Mouse (Mus musculus) left cerebral cortex, postnatal 4 days (tissue): Measurements from ENCODE around the gene Crebrf. TPM values are rescaled to one million over a fixed set of nuclear protein-coding genes. Genes with fewer than 3 reads are reported as not detected.

Source experiments
- DNase-seq: peaks from one replicate; pipeline ENCODE4 v3.0.0-alpha.2; 2022
- intact Hi-C: fragments of 180-260 bp; cut with DNase I; formaldehyde crosslinking; loops from one replicate; pipeline ENCODE4 v1.15.1; 2025
- total RNA-seq, 2 experiments: library from RNA; stranded (reverse); gene quantifications; 2 replicates each; pipeline ENCODE4 v1.2.3; 2021

Gene Crebrf
- total RNA-seq: 10 to 100 TPM; 25.8 to 26.5 TPM

DNA sequence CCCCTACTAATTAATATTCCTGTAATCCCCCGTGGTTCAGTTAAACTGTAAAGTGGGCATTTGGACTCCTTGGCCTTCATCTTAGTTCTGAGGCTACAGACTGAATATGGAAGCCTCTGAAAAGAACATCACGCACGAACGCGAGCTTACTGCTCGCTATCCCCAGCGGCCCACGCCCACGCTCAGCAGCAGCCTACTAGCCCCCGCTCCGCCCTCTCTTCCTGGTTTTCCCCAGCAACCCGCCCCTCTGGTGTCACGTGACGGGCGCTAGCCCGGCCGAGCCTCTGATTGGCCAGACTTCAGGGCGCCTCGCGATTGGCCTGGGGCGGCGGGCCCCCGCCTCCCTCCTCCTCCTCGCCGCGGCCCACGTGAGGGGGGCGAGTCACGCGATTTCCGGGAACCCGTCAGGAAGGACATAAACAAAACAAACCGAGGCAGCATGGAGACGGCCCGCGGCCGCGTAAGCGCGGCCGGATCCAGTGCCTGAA lies at the start of gene Crebrf:
Crebrf (plus strand) TSS at position 380 of the 488 bp plus-strand sequence.
- intact Hi-C loops: no loop called here
- peak; percentile 99 for DNase-seq

DNA sequence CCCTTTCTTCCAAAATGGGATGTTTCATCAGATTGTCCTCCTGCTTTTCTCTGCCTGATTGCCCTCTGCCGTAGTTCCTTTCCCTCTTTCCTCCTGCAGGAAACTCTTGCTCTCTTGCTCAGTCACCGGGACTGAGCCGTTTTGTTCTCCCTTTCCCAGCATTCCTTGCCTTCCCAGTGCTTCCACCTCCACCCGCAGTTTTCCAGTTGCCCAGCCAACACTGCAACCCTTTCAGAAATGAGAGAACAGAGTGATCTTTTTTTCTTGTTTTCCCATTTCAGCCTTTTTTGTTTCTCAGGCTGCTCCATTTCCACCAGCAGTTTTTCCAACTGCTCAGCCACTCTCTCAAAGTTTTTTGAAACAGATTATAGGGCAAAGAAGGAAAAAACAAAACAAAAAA lies 44.2 kb upstream of the Crebrf start:
- DNase-seq: no peak
- intact Hi-C loops: loop anchor here (10.0 kb wide), 1 partner anchor 214 kb away; no protein-coding TSS in a partner anchor

DNA sequence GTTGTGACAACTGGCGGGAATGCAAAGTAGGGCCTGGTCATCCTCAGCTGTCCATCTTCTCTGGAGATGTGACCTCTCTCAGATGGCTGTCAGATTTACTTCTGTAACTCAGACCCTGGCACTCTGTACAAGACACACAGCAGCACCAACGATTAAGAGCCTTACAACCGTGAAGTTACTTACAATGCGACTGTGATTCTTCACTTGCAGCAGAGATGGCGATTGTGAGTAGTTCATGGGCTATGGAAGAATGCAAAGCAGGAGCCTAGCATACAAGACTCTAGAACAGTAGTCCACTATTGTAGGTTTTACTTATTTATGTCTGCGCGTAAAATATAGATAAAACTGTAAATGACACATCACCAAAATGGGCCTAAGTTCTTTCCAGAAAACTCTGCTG lies 39.6 kb upstream of the Crebrf start:
- intact Hi-C loops: loop anchor here (10.0 kb wide), 1 partner anchor 209 kb away; no protein-coding TSS in a partner anchor
- DNase-seq: no peak

DNA sequence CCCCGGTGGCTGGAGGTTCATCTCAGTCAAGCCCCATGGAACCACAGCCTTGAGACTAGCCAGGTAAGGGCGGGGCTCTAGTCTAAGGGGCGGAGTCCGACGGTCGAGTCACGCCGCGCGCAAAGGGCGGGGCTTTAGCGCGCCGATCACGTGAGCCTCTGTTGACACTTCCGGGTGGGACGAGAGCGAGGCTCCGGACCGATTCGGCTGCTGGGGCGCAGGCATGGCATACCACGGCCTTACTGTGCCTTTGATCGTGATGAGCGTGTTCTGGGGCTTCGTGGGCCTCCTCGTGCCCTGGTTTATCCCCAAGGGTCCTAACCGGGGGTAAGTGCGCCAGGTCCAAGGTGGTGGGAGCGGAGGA lies 39.2 kb upstream of the Crebrf start:
- intact Hi-C loops: loop anchor here (10.0 kb wide), 1 partner anchor 209 kb away; no protein-coding TSS in a partner anchor
- DNase-seq: peak; percentile 89

DNA sequence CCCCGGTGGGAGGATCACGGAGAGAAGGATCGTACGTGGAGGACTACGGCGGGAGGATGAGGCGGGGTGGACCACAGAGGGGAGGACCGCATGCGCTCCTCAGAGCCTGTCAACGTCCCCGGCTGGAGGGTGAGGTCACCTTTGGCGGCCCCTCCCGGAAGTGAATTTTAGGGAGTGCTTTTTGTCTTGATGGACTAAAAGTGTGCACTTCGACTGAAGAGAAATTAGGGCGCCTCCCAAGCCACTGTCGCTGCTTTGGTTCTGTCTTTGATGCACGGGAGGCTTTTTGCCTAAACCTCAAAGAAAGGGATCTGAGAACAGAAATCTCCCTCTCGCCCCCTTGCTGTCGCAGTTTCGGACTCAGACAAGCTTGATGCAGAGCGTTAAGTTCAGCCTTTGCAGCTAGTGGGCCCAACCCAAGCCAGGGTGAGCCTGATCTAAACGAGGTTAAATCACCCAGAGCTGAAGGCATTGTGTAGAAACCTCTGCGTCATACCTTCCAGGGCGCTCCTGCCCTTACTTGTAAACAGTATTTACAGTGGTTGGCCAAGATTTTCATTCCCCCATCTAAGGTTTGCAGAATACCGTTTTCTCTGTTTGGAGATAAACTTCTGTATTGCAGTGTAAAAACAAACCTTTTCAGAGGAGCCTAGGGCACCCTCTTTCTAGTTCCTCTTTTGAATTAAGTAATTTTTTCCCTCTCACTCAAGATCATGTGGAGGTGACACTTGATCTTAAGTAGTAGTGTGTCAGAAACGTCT lies 38.7 kb upstream of the Crebrf start:
- peak; percentile 63 for DNase-seq
- intact Hi-C loops: loop anchor here (10.0 kb wide), 1 partner anchor 208 kb away; no protein-coding TSS in a partner anchor

DNA sequence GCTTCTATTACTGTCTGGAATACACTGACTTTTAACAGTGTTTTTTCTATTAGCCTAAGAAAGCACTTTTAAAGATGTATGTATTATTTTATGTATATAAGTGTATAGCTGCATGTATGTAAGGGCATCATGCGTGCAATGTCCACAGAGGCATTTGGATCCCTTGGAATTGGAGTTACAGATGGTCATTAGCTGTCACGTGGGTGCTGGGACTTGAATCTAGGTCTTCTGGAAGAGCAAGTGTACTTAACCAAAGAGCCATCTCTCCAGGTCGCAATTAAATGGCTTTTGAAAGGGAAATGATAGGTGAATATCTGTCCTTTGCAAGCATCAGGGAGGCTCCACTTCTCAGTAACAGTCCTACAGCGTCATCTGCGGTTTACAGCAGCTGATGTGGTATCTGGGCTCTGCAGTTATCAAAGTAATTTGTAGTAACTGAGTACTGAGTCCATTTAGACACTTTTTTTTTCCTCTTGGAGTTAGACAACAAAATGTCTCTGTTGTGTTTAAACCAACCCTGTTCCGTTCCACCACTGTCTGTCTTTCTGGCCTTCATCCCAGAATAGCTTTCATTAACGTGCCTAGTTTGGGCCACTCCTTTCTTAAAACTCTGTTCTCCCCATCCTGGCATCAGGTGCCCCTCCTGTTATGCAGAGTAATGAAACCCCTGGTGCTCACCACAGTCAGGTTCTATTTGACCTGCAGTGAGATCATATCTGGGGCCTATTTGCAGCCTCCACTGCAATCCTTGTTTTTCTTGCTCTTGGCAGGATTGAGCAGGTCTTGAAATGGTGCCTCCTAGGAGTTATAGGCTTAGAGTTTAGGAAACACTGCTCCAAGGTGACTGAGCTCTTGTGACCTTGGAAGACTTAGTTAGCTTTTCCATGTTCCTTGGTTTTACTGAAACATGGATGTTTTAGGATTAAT lies 37.5 kb upstream of the Crebrf start:
- no peak for DNase-seq
- intact Hi-C loops: loop anchor here (10.0 kb wide), 1 partner anchor 207 kb away; no protein-coding TSS in a partner anchor

DNA sequence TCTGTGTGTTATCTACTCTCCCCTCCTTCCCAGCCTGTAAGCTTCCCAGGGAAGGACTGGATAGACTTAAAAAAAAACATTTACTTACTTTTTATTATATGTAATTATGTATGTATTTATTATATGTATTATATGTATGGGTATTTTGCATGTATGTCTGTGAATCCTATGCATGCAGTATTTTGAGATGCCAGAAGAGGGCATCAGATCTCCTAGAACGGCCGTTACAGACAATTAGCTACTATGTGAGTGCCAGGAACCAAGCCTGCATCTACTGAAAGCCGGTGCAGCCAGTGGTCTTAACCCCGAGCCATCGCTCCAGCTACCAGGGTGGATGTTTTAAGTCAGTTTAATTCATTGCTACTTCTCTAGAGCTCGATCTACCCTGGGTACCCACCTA lies 34.2 kb upstream of the Crebrf start:
- DNase-seq: no peak
- intact Hi-C loops: no loop called here

DNA sequence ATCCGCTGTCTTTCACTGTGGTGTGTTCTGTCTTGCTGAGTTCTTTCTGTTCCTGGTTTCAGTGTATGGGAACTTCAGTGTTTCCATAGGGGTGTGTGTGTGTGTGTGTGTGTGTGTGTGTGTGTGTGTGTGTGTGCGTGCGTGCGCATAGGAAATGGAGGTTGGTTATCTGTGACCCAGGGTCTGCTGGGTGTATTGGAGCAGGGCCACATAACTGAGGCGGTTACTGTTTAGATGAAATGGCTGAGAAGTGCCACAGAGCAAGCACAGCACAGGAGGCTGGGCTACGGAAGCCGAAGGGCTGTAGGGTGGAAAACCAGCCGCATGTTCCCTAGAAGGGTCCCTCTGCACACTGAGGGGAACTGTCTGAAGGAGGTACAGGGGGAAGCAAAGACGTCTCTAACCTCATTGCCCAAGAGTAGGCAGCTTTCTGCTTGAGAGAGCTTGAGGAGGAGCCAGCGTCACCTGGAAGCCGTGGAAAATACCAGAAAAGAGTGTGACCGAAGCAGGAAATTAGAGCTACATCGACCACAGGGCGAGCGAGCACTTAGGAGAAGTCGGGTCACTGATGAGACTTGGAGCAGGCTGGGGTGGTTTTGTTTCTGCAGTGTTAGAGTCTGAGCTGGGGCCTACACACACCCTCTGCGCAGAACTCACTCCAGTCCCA lies 29.0 kb upstream of the Crebrf start:
- DNase-seq: no peak
- intact Hi-C loops: no loop called here

DNA sequence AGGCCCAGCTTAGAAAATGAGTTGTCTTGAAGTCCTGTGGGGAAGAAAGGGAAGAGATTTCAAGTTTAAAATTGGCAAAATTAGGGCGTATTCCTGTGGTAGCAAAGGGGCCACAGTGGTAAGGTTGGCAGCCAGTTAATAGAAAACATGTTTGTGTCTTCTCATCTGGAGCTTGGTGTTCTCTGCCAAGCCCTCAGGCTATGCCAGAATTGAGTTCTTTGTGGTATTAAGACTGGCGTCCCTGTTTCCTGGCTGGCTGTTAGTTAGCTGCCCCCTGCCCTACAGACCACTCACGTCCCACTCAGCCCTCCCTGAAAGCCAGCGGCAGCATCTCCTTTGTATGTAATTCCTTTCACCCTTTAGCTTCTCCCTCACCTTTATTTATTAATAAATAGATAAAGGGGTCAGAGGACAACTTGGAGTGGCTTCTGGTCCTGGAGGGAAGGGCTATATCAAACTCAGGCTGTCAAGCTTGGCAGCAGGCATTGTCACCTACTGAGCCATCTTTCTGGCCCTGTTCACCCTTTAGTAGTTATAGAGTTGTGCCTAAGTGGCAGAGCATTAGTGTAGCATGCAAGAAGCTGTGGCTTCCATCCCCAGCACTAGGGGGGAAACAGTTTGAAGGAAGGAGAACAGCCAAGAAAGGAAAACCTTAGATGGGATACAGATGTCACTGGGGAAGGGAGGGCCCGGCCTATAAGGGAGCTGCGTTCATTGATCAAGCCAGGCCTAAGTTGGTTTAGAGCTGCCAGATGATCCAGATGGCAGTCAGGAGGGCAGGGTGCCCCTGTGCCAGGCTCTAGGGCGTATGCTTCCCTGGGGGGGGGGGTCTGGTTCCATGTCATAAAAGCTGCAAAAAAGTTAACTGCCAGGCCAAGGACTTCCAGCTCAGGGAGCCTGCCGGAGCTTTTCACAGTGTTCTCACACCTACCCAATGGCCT lies 26.4 kb upstream of the Crebrf start:
- DNase-seq: peak; percentile 77
- intact Hi-C loops: no loop called here

DNA sequence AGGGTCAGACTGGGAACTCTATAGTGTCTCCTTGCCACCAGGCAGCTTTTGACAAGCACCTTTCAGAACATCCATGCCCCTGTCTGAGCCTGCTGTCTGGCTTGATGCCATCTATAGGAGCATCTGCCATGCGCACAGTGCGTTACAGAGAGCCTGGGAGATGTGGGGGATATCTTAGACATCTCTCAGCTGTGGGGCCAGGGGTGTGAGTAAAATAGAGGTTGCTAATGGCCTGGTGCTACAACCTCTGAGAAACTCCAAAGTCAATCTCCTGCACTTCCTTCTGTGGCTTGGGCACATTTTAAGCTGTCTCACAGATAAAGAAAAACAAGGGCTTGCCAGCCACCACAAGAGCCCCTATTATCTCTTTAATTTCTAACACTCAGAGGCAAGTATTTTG lies 25.6 kb upstream of the Crebrf start:
- intact Hi-C loops: no loop called here
- no peak for DNase-seq

DNA sequence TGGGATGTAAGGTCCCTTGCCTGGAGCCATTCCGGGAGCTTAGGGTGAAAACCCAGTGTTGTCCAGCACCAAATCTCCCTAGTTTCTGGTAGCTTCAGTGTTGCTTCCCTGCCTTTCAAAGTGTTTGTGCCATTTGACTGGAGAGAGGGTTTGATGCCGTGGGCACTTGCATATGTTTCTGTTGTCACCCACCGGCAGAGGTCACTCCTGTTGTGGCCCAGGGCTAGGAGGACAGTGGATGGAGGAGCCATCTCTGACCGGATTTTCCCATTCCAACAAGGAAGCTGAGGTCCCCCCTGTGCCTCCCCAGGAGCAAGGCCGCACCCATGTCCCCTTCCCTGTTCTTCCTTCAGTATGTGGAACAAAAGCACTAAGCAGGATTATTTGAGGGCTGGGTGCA lies 25.2 kb upstream of the Crebrf start:
- intact Hi-C loops: no loop called here
- peak; percentile 29 for DNase-seq

DNA sequence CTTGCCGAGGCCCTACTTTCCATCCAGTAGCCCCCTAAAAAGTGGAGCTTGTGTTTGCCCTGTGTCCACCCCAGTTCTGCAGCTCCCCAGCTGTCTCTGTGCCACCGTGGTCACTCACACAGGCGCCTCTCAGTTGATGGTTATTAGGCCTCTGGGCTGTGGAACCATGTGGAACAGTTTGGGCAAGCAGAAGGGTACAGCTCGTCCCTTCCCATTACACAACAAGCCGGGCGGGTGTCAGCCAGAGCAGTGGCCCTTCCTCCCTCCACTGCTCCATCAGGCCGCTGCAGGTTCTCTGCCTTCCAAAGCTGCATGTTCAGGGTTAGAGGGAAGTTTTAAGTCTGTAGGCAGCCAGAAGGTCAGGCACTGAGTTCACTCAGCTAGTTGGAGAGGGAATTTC lies 24.3 kb upstream of the Crebrf start:
- no peak for DNase-seq

DNA sequence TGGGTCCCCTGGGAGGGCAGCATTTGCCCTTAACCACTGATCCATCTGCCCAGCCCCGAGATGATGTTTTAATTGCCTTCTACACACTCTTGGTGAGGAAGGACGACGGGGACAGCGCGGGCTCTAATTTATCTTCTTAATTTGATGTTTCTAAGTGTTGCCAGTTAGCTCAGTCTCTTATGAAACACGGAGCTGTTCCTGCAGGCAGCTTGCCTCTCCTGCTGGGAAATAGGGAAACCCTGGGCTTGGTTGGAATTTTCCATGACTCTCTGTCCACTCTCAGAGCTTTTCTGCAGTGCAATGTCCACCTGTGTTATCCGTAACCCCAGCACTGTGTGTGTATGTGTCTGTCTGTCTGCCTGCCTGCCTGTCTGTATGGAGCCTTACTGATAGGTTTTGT lies 22.0 kb upstream of the Crebrf start:
- intact Hi-C loops: no loop called here
- no peak for DNase-seq

More for the DNA sequence above, 24.3 kb upstream of the Crebrf start:
- intact Hi-C loops: no loop called here

DNA sequence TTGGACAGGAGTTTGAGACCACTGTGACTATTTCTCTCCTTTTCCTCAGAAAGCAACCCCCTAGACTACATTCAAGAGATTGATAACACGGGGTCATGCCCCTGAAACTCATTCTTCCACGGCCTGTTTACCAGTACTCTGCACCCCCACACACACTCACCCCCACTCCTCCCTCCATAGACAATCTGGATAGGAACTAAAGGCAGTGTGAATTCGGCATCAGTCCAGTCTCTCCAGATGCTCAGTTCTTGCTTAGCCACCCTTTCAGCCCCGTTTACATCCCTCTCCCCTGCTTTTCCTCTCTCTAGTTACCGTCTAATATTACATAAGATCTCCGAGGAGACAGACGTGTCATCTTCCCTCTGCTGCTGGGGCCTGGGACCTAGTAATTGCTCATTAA lies 21.3 kb upstream of the Crebrf start:
- no peak for DNase-seq
- intact Hi-C loops: no loop called here

DNA sequence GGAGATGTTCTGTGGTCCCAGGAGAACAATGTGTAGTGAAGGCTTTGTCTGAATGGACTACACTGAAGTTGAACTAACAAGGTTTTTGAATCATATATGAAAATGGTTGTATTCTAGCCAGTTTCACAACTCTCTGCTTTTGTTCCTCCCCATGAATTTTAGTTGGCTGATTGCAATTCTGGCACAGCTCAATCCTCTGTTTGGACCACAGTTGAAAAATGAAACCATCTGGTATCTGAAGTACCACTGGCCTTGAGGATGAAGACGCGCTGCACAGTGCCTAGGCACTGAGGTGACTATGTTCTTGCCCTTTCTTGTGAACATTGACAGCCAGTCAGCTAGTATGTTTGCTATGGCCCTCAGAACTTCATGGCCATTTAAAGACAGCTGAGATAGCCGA lies 20.3 kb upstream of the Crebrf start:
- intact Hi-C loops: no loop called here
- no peak for DNase-seq

DNA sequence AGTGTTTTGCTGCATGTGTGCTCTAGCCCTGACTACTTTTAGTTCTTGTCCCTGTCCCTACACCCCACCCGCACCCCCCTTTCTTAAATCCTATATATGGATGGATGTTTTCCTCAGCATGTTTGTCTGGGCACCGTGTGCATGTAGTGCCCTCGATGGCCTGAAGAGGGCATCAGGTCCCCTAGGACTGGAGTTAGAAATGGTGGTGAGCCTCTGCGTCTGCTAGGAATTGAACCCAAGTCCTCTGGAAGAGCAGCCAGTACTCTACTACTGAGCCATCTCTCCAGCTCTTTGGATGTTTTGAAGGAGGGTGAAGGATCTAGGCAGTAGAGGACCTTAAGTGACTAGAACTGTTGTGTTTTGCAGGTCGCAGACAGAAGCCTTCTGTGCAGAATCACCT lies 16.6 kb upstream of the Crebrf start:
- intact Hi-C loops: no loop called here
- DNase-seq: no peak

DNA sequence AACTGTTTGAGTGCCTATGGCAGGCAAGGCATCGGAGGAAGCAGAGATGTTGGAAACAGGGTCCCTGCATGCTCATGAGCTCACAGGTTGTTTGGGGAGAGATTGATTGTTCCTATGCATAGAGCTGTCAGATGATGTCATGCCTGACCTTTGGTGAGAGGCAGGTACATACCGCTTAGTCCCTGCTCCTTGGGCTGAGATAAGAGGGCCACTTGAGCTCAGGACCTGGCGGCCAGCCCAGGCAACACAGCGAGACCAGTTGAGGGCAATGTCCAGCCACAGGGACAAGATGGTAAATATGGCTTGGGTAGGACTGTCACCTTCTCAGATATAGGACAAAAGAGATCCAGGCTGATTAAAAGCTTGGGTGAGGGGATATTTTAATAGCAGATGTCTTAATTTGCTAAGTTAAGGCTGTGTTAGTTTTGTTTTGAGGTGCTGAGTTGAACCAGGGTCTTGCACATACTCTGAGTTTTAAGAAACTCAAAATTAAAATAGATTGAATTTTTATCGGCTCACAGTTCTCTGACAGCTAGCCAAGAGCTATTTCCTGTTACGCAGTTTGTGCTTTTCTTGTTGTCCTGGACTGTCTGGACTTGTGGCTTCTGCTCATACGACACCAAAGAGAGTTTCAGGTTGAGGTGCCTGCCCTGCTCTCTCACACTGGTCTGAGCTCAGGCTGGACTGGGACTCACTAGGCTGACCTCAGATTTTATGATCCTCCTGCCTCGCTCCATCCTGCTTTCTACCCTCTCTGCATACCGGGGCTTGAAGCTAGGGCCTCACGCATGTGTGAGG lies 15.4 kb upstream of the Crebrf start:
- intact Hi-C loops: no loop called here
- no peak for DNase-seq

DNA sequence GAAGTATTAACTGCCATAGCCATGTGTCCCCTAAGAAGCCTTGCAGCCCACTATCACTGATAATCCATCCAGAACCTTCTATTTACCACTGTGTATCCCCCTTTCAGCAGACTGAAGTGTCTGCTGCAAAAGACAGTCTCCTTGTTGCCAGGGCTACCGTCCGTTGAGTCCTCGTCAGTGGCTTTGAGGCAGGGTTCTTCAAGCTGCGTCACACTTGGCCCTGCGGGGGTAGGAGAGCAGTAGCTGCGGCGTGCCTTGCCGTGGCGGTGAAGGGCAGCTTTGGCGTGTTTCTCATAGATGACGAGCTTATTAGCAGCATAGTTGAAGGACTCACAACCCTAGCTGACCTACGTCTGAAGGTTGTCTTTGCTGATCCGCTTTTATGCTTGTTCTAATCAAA lies 13.9 kb upstream of the Crebrf start:
- intact Hi-C loops: no loop called here
- DNase-seq: no peak

DNA sequence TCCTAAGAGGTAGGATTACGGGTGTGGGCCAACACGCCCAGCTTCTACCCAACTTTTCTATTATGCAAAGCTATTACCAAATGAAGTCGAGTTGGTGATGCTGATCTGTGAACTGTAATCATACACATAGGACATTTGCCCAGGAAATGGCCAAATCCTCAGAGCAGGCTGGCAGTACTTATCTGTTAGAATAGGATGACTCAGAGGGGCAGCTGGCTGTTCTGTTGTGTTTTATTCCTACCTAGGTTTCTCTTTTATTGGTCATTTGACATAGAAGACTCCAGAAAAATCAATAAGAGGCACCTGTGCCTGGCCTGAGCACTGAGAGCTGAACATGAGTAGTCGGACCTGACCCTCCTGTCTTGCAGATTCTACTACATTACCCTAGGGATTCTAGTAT lies 12.8 kb upstream of the Crebrf start:
- DNase-seq: no peak
- intact Hi-C loops: no loop called here
